Mouse (Mus musculus) urinary bladder, postnatal 14 days (tissue): ENCODE data around the gene Pfkp.

Experiments
- DNase-seq: peaks from one replicate; pipeline ENCODE4 v3.0.0; 2021; ENCODE audit warnings: low spot score

The Pfkp gene

DNA sequence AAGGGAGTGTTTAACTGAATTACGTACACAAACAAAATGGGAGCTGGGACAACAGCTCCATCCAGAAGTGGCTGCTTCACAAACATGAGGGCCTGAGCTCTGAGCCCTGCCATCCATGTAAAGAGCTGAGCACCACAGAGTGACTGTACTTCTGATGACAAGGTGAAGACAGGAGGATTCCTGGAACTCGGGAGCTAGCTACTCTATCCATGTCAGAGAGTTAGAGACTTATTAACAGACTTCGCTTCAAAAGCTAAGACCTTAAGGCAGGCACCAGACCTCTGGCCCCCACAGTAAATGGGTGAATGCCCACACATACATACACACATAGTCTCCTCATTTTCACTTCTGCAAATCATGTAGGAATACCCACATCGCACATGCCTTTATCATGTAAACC, 11.6 kb downstream of the Pfkp start:
- no peak for DNase-seq

DNA sequence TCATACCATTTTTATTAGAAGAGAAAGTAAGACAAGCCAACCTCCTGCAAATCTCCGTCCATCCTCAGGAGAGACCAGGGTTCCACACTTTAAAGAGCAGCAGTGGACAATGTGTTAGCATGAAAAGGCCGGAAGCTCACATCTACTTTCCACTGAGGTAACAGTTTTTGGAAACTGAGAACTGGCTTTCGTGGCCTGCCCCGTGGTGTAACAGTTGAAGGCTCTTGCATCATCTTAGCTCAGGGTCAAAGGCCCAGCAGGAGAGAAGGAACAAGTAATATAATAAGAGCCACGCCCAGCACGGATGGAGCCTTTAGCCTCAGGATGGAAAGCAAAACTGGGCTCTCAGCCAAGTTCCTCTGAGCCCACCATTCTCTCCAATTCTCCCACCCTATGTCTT, 12.1 kb downstream of the Pfkp start:
- no peak for DNase-seq

DNA sequence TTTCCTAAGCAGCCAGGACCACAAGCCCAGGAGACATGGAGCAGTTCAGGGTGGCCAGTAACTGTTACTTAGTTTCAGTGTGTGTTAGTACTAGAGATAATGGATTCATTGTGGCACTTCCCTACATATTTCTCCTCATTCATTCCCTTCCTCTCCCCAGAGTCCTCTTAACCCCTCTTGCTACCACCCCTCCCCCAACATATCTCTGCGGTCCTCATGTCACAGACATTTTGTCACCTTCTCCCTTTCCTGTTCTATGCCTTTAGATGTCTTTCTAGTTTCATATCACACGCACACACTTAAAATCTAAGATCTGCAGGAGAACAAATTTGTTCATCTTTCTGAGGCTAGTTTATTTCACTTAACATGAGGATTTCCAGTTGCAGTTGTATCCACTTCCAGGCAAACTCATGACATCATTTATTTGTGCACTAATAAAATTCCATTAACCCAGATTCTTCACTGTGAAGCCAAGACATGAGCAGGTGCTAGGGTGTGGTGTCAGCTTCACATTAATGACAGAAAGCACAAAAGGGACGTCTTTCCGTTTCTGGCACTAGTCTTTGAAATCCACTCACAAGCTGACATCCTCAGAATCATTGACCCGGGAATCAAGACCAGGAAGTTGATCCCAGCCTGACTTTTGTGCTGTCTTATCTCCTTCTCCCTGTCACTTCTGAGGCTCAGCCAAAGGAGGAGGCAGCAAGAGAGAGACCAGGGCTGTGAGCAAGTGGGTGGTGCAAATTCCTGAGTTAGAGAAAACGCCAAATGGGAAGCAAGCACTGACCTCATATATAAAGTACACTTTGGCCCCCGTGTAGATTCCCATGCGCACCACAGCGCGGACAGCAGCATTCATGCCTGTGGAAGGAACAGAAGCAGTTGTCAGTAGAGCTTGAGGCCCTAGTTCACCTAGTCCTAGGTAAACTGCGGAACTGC, 13.2 kb downstream of the Pfkp start:
- no peak for DNase-seq

DNA sequence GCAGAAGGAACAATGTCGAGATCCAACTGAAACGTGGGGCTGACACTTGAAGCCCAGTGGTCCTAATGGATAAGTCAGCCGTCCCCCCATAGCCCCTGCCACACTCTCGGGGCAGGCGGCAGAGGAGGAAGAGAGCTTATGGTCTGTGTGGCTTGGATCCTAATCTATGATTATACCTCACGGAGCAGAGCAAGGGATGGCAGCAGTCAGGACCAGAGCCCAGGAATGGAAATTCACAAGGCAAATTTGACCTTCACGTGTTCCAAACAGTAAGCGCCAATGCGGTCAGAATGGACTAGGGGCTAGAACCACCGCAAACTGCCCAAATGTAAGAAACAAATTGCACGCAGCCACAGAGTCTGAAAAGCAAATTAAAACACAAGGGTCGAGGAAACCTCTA, 14.5 kb downstream of the Pfkp start:
- DNase-seq, result no peak

DNA sequence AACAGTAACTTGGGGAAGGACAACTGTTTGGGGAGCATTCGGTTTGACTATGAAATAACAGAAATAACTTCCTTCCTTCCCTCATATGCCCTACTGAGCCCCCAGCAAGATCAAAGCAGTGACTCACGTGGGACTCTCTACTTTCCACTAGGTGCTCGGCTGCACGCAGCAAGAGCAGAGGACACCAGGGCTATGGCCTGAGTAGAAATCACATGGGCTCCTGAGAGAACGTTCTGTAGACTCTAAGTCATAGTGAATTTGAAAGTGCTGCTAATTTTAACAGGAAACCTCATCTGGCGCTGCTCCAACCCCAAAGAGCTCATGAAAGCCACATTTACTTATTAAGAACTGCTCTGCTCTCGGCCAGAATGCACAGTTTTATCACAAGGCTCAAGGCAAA, 15.1 kb downstream of the Pfkp start:
- DNase-seq, result peak; percentile 27

DNA sequence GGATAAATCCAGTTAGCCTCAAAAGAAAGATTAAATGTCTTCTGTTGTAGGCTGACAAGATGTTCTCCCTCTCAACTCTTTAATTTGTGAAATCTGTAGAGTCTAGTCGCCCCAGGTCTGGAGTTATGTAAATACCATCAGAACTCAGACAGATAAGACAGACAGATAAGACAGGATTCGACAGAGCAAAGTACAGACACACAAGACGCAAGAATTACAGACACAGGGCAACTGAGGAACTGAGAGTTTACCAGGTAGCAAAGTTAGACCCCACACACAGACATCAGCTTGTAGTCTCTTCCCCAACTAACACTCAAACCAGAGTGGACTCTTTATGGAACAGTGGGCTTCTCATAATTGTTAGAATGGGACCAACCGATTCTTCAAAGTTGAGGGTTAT, 15.6 kb downstream of the Pfkp start:
- DNase-seq, result no peak

DNA sequence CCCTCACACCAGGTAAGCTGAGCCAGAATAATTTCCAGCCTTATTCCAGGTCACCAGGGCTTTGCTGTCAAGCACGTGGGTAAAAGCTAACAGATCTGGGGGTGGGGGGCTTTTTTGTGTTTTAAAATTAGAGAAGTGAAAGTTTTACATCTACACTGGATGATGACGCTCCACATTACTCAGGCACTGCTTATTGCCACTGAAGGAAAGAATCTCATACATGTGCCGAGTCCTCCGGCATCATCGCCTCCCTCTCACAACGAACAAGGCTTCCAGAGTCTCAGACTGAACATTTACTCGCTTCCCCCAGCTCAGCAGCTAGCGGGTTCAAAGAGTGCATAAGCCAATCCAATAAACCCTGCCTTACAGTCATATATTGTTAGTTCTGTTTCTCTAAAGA, 16.1 kb downstream of the Pfkp start:
- no peak for DNase-seq

DNA sequence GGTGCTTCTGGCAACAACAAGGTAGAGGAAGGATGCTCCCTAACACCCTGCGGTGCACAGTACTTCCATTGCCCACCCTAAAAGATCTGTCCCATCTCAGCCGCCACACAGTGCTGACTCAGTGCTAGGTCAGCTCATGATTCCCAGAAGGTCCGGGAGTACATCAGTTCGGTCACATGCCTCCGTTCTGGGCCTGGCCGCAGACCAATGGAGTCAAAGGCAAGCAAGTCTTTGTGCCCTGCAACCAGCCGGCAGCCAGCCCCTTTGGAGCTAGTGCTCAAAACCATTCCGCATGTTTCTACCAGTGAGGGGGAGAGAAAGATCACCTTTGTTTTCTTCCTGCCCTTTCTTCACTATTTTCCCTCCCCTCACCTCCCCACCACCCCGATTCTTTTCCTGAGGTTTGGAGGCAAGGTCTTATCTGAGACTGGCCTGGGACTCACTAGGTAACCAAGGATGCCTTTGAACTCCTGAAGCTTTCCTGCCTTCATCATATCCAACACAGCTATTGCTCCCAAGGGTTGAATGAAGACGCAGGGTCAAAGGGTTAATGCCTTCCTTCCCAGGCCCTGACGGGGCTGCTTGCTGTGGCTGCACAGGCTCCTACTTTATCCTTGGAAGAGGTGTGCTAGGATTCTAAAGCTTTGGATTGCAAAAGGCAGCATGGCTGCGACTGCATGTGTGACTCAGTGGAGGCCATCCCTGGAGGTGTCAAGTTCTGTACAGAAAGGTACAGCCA, 16.6 kb downstream of the Pfkp start:
- no peak for DNase-seq

DNA sequence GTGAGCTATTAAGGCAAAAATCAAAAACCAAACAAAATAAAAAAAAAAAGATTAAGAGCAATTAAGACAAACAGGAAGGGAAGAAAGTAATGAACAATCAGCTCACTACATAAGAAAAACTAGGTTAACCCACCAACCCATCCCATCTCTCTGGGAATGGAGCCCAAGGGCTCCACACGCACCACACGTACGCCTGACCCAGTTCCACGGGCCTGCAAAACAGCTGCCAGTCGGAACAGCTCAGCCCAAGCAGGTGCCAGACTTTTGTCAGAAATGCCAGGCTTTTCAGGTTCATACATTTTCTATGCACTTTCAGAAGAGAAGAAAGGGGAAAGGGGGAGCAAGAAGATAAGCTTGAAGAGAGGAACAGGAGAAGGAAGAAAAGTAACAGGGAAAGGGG, 17.9 kb downstream of the Pfkp start:
- DNase-seq, result no peak

DNA sequence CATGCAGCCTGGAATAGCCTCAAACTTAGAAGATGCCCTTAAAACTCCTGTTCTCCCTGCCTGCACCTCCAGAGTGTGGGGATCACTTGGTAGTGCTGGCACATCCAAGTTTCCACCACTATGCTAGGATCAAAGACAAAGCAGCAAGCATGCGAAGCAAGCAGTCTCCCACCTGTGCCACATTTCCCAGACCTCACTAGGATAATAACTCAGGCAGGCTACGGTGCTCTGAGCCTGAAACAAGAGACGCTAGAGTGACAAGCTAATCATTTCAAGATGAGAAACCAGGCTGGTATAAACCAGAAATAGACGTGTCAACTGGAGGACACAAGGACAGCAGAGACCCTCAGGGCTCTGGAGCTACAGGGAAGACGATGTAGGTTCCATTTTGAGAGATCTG, 18.6 kb downstream of the Pfkp start:
- no peak for DNase-seq

DNA sequence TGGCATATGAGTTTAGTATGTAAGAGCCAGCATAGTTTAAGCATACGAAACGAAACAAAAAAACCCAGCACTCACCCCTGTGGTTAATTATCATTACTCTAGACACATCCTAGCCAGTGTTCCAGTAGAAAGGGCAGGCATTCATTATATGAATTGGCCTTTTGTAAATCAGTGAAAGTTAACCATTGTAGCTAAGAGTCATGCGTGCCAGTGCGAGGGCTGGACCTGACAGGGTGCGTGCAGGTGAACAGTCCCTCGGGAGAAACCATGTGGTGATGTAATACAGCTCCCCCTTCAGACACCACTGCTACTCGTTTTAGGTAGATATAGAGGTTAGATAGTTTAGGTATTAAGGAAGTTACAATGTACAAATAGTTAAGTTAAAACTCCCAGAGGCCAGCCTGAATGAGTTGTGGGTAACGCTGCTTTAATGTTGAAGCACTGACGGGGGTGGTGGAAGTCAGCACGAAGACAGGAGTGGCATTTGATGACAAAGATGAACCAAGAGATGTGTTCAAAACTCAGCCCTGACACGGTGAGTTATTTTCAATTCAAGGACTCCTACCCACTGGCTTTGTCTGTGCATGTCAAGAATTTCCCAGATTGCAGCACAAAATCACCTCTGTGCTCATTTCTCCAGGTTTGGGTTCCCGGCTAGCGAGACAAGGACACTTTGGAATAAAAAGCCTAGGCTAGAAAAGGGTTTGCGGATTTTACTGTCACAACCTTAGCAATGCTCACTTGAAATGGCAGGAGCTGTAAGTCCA, 19.4 kb downstream of the Pfkp start:
- no peak for DNase-seq

DNA sequence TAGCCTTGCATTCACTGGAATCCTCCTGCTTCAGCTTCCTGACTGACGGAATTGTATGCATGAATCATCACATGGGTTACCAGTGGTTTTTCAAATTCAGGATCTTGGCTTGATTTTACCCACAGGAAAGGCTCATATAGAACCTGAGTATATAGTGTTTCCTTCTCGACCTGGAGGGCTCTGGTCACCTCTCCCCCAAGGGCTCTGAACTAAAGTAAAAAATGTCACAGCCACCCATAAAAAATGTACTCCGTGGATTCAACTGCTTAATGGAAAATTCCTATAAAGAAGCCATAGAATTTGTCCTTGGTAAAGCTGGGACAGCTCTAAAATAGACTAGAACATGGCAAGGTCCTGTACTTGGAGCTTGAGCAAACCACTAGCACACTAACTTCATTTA, 20.3 kb downstream of the Pfkp start:
- no peak for DNase-seq

DNA sequence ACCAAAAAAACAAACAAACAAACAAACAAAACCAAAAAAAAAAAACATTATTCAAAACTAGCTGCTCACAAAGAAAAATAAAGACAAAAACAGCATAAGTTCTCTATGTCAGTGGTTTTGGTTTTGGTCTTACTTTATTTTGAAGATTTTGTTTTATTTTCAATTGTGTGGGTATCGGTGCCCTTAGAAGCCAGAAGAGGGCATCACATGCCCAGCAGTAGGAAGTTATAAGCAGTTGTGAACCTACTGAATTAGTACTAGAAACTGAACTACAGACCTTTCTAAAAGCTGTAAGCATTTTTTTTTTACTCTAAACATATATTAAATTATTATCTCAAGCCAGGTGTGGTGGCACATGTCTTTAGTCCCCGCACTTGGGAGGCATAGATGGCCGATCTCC, 21.2 kb downstream of the Pfkp start:
- no peak for DNase-seq

DNA sequence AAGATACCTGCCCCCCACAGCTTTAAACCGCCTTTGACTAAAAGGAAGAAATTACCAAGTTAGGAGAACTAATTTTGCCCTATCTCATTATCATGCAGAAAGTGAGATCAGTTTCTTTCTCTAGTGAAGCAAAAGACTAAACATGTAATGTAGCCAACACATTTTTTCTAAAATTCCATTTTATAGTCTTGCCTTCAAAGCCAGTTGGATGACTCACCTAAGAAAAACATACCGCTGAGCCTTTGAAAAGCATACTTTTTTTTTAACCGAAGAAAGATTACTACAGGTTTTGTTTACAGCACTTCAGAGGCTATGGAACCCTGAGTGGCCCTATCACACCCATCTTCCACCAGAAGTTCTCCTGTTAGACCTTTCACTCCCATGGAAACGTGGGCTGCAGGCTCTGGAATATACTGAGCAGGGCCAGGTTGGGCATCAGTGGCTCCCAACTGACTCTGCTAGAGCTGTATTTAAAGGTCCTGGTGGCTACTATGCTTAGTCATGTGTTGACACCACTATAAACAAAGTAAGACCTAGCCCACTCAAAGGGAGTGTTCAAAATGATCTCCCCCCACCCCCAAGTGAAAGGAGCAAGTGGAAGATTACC, 22.0 kb downstream of the Pfkp start:
- no peak for DNase-seq

DNA sequence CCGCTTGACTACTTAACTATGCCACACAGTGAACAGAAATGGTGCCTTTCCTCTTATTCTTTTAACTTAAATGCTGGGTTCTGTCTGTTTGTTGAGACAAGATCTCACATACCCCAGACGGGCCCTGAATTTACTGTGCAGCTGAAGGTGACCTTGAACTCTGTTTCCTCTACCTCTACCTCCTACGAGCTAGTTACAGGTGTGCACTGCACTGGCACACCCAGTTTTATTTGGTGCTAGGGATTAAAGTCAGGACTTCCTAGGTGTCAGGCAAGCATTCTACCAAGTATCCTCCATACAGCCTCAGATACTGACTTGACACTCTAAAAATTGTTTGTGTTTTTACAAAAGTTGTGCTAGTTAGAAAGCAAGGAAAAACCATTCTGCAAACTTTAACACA, 22.6 kb downstream of the Pfkp start:
- no peak for DNase-seq

DNA sequence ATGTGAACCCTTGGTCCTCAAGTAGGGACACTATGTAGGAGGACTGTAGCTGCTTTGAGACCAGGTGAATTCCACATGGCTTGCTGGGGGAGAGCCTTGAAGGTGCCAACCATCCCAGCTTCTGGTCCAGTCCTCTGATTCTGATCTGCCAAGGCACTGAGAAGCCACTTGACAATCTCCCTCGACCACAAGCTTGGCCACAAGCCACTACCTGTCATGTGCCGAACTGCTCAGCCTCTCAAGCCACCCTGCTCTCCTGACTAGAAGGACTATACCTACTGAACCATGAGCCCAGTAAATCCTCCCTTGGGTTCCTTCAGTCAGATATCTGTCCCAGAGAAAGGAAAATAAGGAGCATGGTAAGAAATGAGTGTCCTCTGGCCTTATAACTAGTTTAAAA, 24.0 kb downstream of the Pfkp start:
- no peak for DNase-seq

DNA sequence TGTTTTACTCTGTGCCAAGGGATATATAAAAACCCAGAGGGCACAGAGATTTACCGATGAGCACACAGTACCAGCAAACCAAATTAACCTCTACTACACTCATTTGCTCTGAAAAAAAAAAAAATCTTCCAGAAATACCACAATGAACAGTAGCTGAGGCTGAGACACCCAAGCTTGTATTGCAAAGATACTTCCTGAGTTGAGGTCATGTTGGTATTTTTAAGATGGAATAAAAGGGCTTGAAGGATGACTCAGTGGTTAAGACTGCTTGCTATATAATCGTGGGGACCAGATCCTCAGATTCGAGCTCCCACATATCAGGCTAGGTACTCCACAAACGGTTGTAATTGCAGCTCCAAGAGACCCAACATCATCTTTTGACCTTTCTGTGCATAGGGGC, 24.5 kb downstream of the Pfkp start:
- no peak for DNase-seq

DNA sequence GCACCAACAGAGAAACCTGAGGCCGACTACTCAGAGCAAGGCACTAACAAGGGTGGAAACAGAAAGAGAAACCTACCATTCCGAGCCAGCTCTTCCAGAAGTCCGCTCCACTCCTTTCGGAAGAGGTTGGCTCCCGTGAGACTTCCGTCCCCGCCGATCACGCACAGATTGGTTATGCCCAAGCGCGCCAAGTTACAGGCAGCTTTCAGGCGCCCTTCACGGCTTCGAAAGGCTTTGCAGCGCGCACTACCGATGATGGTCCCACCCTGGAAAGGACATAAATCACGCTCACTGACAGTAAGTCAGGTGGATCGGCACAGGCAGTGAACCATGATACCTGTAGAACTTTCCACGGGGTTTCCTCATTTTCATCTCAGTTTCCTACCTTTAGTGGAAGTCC, 26.7 kb downstream of the Pfkp start:
- DNase-seq, result no peak

DNA sequence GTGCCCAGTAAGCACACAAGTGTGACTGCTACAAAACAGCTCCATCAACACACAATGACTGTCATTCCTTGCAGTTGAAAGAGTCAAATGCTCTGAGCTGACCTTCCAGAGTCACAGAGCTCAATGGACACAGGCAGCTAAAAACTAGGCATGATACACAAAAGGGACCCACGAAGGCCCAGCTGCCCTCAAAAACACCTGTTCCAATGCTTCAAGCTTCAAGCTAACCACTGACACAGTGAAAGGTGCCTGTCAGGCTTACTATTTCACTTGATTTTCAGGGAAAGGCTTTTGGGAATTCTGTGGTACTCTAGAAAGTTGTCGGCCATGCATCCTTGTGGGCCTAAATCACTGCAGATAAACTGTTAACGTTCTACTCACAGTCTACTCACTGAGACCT, 28.3 kb downstream of the Pfkp start:
- no peak for DNase-seq

DNA sequence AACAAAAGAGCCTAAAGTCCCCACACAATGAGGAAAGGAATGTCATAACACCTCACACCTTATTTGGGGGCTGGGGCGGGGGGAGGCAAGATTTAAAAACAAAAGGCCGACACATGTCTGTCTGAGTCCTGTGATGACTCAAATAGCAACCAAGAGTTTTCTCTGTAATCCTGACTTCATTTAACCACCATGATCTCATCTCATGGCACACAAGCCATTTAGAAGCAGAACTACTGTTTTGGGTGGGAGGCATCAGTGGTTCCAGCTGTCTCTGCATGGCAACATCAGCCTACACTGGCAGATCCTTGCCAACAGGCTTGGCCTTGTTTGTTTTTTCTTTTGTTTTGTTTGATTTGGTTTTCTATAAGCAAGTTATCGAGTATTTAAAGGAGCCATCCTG, 29.9 kb downstream of the Pfkp start:
- no peak for DNase-seq

DNA sequence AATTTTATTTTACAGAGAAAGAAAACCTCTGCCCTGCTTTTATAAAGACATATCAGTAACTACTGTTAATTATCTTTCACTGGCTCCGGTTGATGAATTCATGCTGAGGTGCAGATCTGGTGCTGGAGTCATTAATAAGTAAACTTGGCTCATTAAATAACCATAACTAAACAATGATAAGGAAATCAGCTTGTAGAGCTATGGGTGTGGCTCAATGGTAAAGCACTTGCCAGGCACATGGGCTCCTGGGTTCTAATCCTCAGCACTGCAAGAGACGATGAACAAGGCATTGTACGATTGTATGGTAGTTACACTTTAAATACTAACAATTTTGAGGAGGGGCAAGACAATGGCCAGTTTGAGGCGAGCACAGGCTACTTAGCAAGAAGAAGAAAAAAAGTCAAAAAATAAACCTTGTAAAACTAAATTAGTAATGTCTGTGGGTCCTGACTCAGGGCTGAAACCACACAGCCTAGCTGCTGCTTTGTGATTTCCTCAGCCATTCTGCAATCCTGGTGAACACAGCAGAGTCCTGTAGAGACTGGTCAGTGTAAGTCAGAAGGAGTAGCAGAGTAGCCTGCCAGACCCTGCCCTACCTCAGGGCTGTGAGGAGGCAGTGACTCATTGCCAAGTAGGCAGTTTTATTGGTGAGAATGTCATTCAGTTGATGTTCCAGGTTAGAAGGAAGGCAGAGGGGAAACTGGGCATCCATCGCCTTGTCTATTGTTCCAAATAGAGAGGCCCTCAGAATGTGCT, 34.7 kb downstream of the Pfkp start:
- no peak for DNase-seq
